Mouse (Mus musculus) liver, embryonic 16.5 days (tissue): ENCODE measurements around the gene Rreb1. TPM values are rescaled to one million over a fixed set of nuclear protein-coding genes. Genes with fewer than 3 reads are reported as not detected.
A peak's percentile ranks its signal among the peaks of the same experiment; 100 is the strongest.

ENCODE experiments used
- ATAC-seq: fragments of 200-750 bp; cut with Nextera tagmentation; 2 replicates; pipeline ENCODE4 v1.8.0; 2017; ENCODE audit warnings: low read depth, mild to moderate bottlenecking, moderate number of reproducible peaks, moderate library complexity
- H3K27ac ChIP-seq: fragments of 300-500 bp; sonication (generic); 2 replicates; pipeline ENCODE4 v1.5.1; 2014; ENCODE audit warnings: mild to moderate bottlenecking, low read length
- H3K27me3 ChIP-seq: fragments of 300-500 bp; sonication (generic); 2 replicates; pipeline ENCODE4 v1.6.1; 2014; ENCODE audit warnings: low read depth, low read length, mixed read lengths; ENCODE audit not compliant: control insufficient read depth, insufficient read depth
- H3K36me3 ChIP-seq: fragments of 300-500 bp; sonication (generic); 2 replicates; pipeline ENCODE4 v1.6.1; 2014; ENCODE audit warnings: mild to moderate bottlenecking; ENCODE audit not compliant: control insufficient read depth, insufficient read depth
- H3K4me1 ChIP-seq: fragments of 300-500 bp; sonication (generic); 2 replicates; pipeline ENCODE4 v1.6.1; 2014; ENCODE audit warnings: low read depth, low read length, mixed read lengths; ENCODE audit not compliant: control insufficient read depth
- H3K4me2 ChIP-seq: fragments of 300-500 bp; sonication (generic); 2 replicates; pipeline ENCODE4 v1.6.1; 2014; ENCODE audit warnings: low read depth, low read length, mixed read lengths
- H3K4me3 ChIP-seq: fragments of 300-500 bp; sonication (generic); 2 replicates; pipeline ENCODE4 v1.5.1; 2014; ENCODE audit warnings: low read depth, mild to moderate bottlenecking, low read length
- H3K9ac ChIP-seq: fragments of 300-500 bp; sonication (generic); 2 replicates; pipeline ENCODE4 v1.6.1; 2014; ENCODE audit warnings: low read depth, low read length
- H3K9me3 ChIP-seq: fragments of 300-500 bp; sonication (generic); replicated peaks from 2 replicates; pipeline ENCODE4 v1.6.1; 2016; ENCODE audit warnings: low read length; ENCODE audit not compliant: control insufficient read depth
- WGBS: fragments of 180-500 bp; shearing (Covaris S2); extraction: QIAGEN DNeasy Blood & Tissue Kit; methylation state at CpG from one replicate; pipeline ENCODE4 v1.1.7; 2014; ENCODE audit not compliant: insufficient replicate concordance; 5-methylcytosine and 5-hydroxymethylcytosine counted together
- polyA plus RNA-seq: library from polyadenylated mRNA; unstranded; fragments of >200 nt; fragmentation: Nextera tagmentation; extraction: Ambion mirVana; gene quantifications from 2 replicates; pipeline ENCODE4 v1.2.1, GENCODE M21; 2015

The Rreb1 gene
- polyA plus RNA-seq, 1 experiment from 2014 or later, result 5.9 TPM

GRCm38 (mm10) chr13:37776675-37777074 is 1.5 kb upstream of the Rreb1 start:
- no peaks in the 10 kb centered on the region for H3K36me3 ChIP-seq
- H3K9ac ChIP-seq, result no peak overlapping the region
- H3K27me3 ChIP-seq, result peaks cover 16% of the 10 kb centered on the region
- H3K27ac ChIP-seq, result no peak overlapping the region
- peaks cover 17% of the 10 kb centered on the region for H3K4me1 ChIP-seq
- H3K9me3 ChIP-seq, result no peaks in the 10 kb centered on the region
- no peak overlapping the region for H3K4me3 ChIP-seq
- ATAC-seq, result no peak
- no peak overlapping the region for H3K4me2 ChIP-seq

GRCm38 (mm10) chr13:37777351-37778146 is 651 bp upstream of the Rreb1 start:
- peak overlapping the region; percentile 59 for H3K9ac ChIP-seq
- peak overlapping the region; percentile 80 for H3K4me2 ChIP-seq
- H3K36me3 ChIP-seq, result no peaks in the 10 kb centered on the region
- peaks cover 16% of the 10 kb centered on the region for H3K27me3 ChIP-seq
- peak overlapping the region; percentile 64 for H3K4me3 ChIP-seq
- no peaks in the 10 kb centered on the region for H3K9me3 ChIP-seq
- H3K27ac ChIP-seq, result no peak overlapping the region
- 14% methylated on average over 25 of the region's 25 CpGs for WGBS
- H3K4me1 ChIP-seq, result peaks cover 17% of the 10 kb centered on the region
- no peak for ATAC-seq

- Histone ChIP-seq H3K9me3 (no peaks in the 10 kb centered on the region), H3K36me3 (no peaks in the 10 kb centered on the region), H3K4me1 (peaks cover 17% of the 10 kb centered on the region), H3K27me3 (peaks cover 16% of the 10 kb centered on the region), H3K27ac (0 out of 2 replicates have a peak overlapping the region, but pooled peaks have one; percentile 17), H3K4me3 (peak overlapping the region; percentile 64), H3K4me2 (peak overlapping the region; percentile 80), H3K9ac (peak overlapping the region; percentile 59)
- under 1% methylated on average over 30 of the region's 33 CpGs for WGBS
- peak; percentile 35; the same call in 1 of the 2 replicates for ATAC-seq
Measured at GRCm38 (mm10) chr13:37778594-37779231, 513 bp downstream of the Rreb1 start.

- Histone ChIP-seq H3K4me3 (peak overlapping the region; percentile 64), H3K4me2 (peak overlapping the region; percentile 80), H3K4me1 (peaks cover 21% of the 10 kb centered on the region), H3K36me3 (no peaks in the 10 kb centered on the region), H3K9ac (peak overlapping the region; percentile 59), H3K9me3 (no peaks in the 10 kb centered on the region), H3K27me3 (peaks cover 16% of the 10 kb centered on the region), H3K27ac (no peak overlapping the region)
- WGBS, result 10% methylated on average over 9 of the region's 9 CpGs
- ATAC-seq, result no peak
Measured at GRCm38 (mm10) chr13:37779251-37779667, 1.1 kb downstream of the Rreb1 start.

- 59% methylated on average over 2 of the region's 2 CpGs for WGBS
Measured at GRCm38 (mm10) chr13:37781557-37781956, 3.4 kb downstream of the Rreb1 start.

GRCm38 (mm10) chr13:37782144-37782543 is 3.9 kb downstream of the Rreb1 start:
- Histone ChIP-seq H3K27ac (no peak overlapping the region), H3K9me3 (no peaks in the 10 kb centered on the region), H3K4me2 (no peak overlapping the region), H3K4me3 (no peak overlapping the region), H3K4me1 (peaks cover 21% of the 10 kb centered on the region), H3K27me3 (peaks cover 16% of the 10 kb centered on the region), H3K36me3 (no peaks in the 10 kb centered on the region), H3K9ac (no peak overlapping the region)
- 68% methylated on average over 6 of the region's 6 CpGs for WGBS
- no peak for ATAC-seq

More at GRCm38 (mm10) chr13:37781557-37781956, 3.4 kb downstream of the Rreb1 start:
- ATAC-seq, result no peak
- H3K9me3 ChIP-seq, result no peaks in the 10 kb centered on the region
- H3K27ac ChIP-seq, result no peak overlapping the region
- peaks cover 16% of the 10 kb centered on the region for H3K27me3 ChIP-seq
- H3K4me2 ChIP-seq, result no peak overlapping the region
- peaks cover 21% of the 10 kb centered on the region for H3K4me1 ChIP-seq
- H3K9ac ChIP-seq, result no peak overlapping the region
- H3K36me3 ChIP-seq, result no peaks in the 10 kb centered on the region
- no peak overlapping the region for H3K4me3 ChIP-seq

- Histone ChIP-seq H3K4me3 (no peak overlapping the region), H3K27ac (no peak overlapping the region), H3K36me3 (no peaks in the 10 kb centered on the region), H3K9me3 (no peaks in the 10 kb centered on the region), H3K4me2 (no peak overlapping the region), H3K9ac (no peak overlapping the region), H3K27me3 (peaks cover 8% of the 10 kb centered on the region; the same call in 1 of the 2 replicates), H3K4me1 (peaks cover 11% of the 10 kb centered on the region)
- ATAC-seq, result no peak
- 72% methylated on average over 6 of the region's 6 CpGs for WGBS
Measured at GRCm38 (mm10) chr13:37783676-37784075, 5.5 kb downstream of the Rreb1 start.

- WGBS, result 39% methylated on average over 7 of the region's 7 CpGs
- no peak overlapping the region for H3K4me3 ChIP-seq
- H3K9ac ChIP-seq, result no peak overlapping the region
- H3K4me1 ChIP-seq, result peaks cover 6% of the 10 kb centered on the region
- no peak overlapping the region for H3K4me2 ChIP-seq
- no peaks in the 10 kb centered on the region for H3K36me3 ChIP-seq
- H3K27ac ChIP-seq, result no peak overlapping the region
- no peak; the same call in 1 of the 2 replicates for ATAC-seq
- peaks cover 2% of the 10 kb centered on the region; the same call in 1 of the 2 replicates for H3K27me3 ChIP-seq
- H3K9me3 ChIP-seq, result no peaks in the 10 kb centered on the region
Measured at GRCm38 (mm10) chr13:37784226-37784625, 6.0 kb downstream of the Rreb1 start.
